ENCODE assay signal across 8 mouse cellular contexts in genomic region chr4:134579212-134579611, GRCm38 (mm10). TPM values are rescaled to one million over a fixed set of nuclear protein-coding genes. Genes with fewer than 3 reads are reported as not detected.
DNase-seq lines count a peak whose midpoint lies in the region; ATAC-seq and TF ChIP-seq lines count a peak whose summit lies in the region.

No protein-coding gene starts in this region.

- H3K4me1 ChIP-seq in embryonic facial prominence, embryonic 12.5 days = peaks cover 13% of the 10 kb centered on the region
- H3K4me1 ChIP-seq in hindbrain, postnatal 0 days (ENCODE audit: insufficient read depth, low read length) = 0 out of 2 replicates have a peak, but pooled peaks cover 12% of the 10 kb centered on the region
- H3K4me1 ChIP-seq in midbrain, embryonic 13.5 days (replicated peaks) = peaks cover 38% of the 10 kb centered on the region

- H3K27me3 ChIP-seq in embryonic facial prominence, embryonic 12.5 days = no peaks in the 10 kb centered on the region
- H3K27me3 ChIP-seq in hindbrain, postnatal 0 days (ENCODE audit: insufficient read depth, low read length) = no peaks in the 10 kb centered on the region
- no peaks in the 10 kb centered on the region for H3K27me3 ChIP-seq in midbrain, embryonic 13.5 days

- no peak overlapping the region for H3K9ac ChIP-seq in embryonic facial prominence, embryonic 12.5 days
- H3K9ac ChIP-seq in hindbrain, postnatal 0 days (replicated peaks; ENCODE audit: low read length) = no peak overlapping the region
- no peak overlapping the region for H3K9ac ChIP-seq in midbrain, embryonic 13.5 days (replicated peaks)

- intact Hi-C loops in left cerebral cortex, postnatal 10 days (cut with DNase I) = no loop called here

- H3K27ac ChIP-seq in embryonic facial prominence, embryonic 12.5 days = no peak overlapping the region
- no peak overlapping the region for H3K27ac ChIP-seq in hindbrain, postnatal 0 days
- H3K27ac ChIP-seq in midbrain, embryonic 13.5 days = no peak overlapping the region

- H3K9me3 ChIP-seq in embryonic facial prominence, embryonic 12.5 days = no peaks in the 10 kb centered on the region
- H3K9me3 ChIP-seq in hindbrain, postnatal 0 days (ENCODE audit: low read length) = no peaks in the 10 kb centered on the region
- no peaks in the 10 kb centered on the region for H3K9me3 ChIP-seq in midbrain, embryonic 13.5 days

- 0 out of 2 replicates have a peak, but pooled peaks cover 4% of the 10 kb centered on the region for H3K36me3 ChIP-seq in embryonic facial prominence, embryonic 12.5 days
- peaks cover 5% of the 10 kb centered on the region; the same call in 1 of the 2 replicates for H3K36me3 ChIP-seq in hindbrain, postnatal 0 days (ENCODE audit: insufficient read depth, low read length)
- peaks cover 3% of the 10 kb centered on the region; the same call in 1 of the 2 replicates for H3K36me3 ChIP-seq in midbrain, embryonic 13.5 days

- TF ChIP-seq CTCF in hindbrain, postnatal 0 days (IDR thresholded peaks at IDR 0.05; ENCODE audit: low read depth) = peak; percentile 39

- DNase-seq in heart, adult 18-20 months = peak; percentile 61 to 66
- no peak for DNase-seq in heart, adult 8-10 months (ENCODE audit: low spot score)
- DNase-seq in hindbrain, postnatal 0 days (ENCODE audit: low spot score) = no peak
- no peak for DNase-seq in urinary bladder, postnatal 36 days (ENCODE audit: low spot score in 2 of 2)
- no peak for DNase-seq in left cerebral cortex, postnatal 10 days (ENCODE audit: extremely low spot score in 1 of 2, low spot score in 2 of 2)
- DNase-seq in spleen, postnatal 14 days (ENCODE audit: low spot score in 2 of 2) = no peak

- ATAC-seq in embryonic facial prominence, embryonic 12.5 days (ENCODE audit: insufficient number of reproducible peaks, insufficient read depth, low FRiP score, low TSS enrichment) = no peak
- no peak for ATAC-seq in hindbrain, postnatal 0 days
- 0 out of 2 replicates have a peak, but pooled peaks have one; percentile 34 for ATAC-seq in midbrain, embryonic 13.5 days

- H3K4me3 ChIP-seq in embryonic facial prominence, embryonic 12.5 days = no peak overlapping the region
- no peak overlapping the region for H3K4me3 ChIP-seq in hindbrain, postnatal 0 days (ENCODE audit: low read length)
- no peak overlapping the region for H3K4me3 ChIP-seq in midbrain, embryonic 13.5 days (replicated peaks)

- peak overlapping the region; percentile 32; the same call in 1 of the 2 replicates for H3K4me2 ChIP-seq in embryonic facial prominence, embryonic 12.5 days (replicated peaks)
- H3K4me2 ChIP-seq in hindbrain, postnatal 0 days (ENCODE audit: low read depth, low read length) = no peak overlapping the region
- no peak overlapping the region for H3K4me2 ChIP-seq in midbrain, embryonic 13.5 days (replicated peaks)

- 9% methylated on average over 11 of the region's 11 CpGs for WGBS in embryonic facial prominence, embryonic 12.5 days
- 15% methylated on average over 11 of the region's 11 CpGs for WGBS in hindbrain, postnatal 0 days
- 19% methylated on average over 11 of the region's 11 CpGs for WGBS in midbrain, embryonic 13.5 days

RNA-seq across cellular contexts. Expression of gene Selenon, which starts 27.2 kb away (rescaled TPM):
- total RNA-seq in heart, adult 18-20 months (2021) = 10 to 100 TPM; 16.8 to 17.0 TPM
- total RNA-seq in heart, adult 8-10 months (2022) = 10 to 100 TPM; 17.1 to 20.4 (median 19.4) TPM
- polyA plus RNA-seq in embryonic facial prominence, embryonic 12.5 days (2016; fragmentation: Nextera tagmentation; extraction: Ambion mirVana) = 27.3 and 49.1 TPM in 2 replicates
- total RNA-seq in hindbrain, postnatal 0 days (2014; rRNA removed) = 30.4 and 32.7 TPM in 2 replicates
- polyA plus RNA-seq in hindbrain, postnatal 0 days (2015; fragmentation: Nextera tagmentation; extraction: Ambion mirVana) = 10.0 and 11.3 TPM in 2 replicates
- 11.1 and 11.5 TPM in 2 replicates for polyA plus RNA-seq in midbrain, embryonic 13.5 days (2015; fragmentation: Nextera tagmentation; extraction: Ambion mirVana)
- total RNA-seq in left cerebral cortex, postnatal 10 days (2021) = 10 to 100 TPM; 17.6 to 19.7 TPM

RNA-seq across cellular contexts. Expression of gene Mtfr1l, which starts 44.0 kb away (rescaled TPM):
- 100 to 1,000 TPM; 184 to 217 TPM for total RNA-seq in heart, adult 18-20 months (2021)
- 100 to 1,000 TPM; 182 to 213 (median 198) TPM for total RNA-seq in heart, adult 8-10 months (2022)
- polyA plus RNA-seq in embryonic facial prominence, embryonic 12.5 days (2016; fragmentation: Nextera tagmentation; extraction: Ambion mirVana) = 135 and 139 TPM in 2 replicates
- total RNA-seq in hindbrain, postnatal 0 days (2014; rRNA removed) = 133 and 146 TPM in 2 replicates
- polyA plus RNA-seq in hindbrain, postnatal 0 days (2015; fragmentation: Nextera tagmentation; extraction: Ambion mirVana) = 177 and 182 TPM in 2 replicates
- polyA plus RNA-seq in midbrain, embryonic 13.5 days (2015; fragmentation: Nextera tagmentation; extraction: Ambion mirVana) = 149 and 155 TPM in 2 replicates
- total RNA-seq in left cerebral cortex, postnatal 10 days (2021) = 10 to 100 TPM; 82.8 to 84.5 TPM

Comparison
In these comparisons a context has a peak if more than half of its experiments do, and no peak if none do; other contexts are left out.
1. DNase-seq: peak in heart, adult 18-20 months (2 of 2); none in heart, adult 8-10 months (single experiment), hindbrain, postnatal 0 days (single experiment), urinary bladder, postnatal 36 days (0 of 2), left cerebral cortex, postnatal 10 days (0 of 2) and spleen, postnatal 14 days (0 of 2).